Mouse (Mus musculus) liver, postnatal 0 days (tissue): ENCODE results near the gene Zfp952.

Experiments used
- CTCF ChIP-seq: sonication (generic); IDR thresholded peaks from 2 replicates; pipeline ENCODE4 v1.5.1; 2016; ENCODE audit warnings: antibody characterized with exemption, low read depth
- EP300 ChIP-seq: IDR thresholded peaks from 2 replicates; pipeline ENCODE4 v1.6.1; 2016; ENCODE audit warnings: antibody characterized with exemption, low read depth, mild to moderate bottlenecking

- TF ChIP-seq CTCF (peak; percentile 60), EP300 (no peak)
Observed at GRCm38 (mm10) chr17:32991965-32992698, 797 bp upstream of the Zfp952 start.
